Mouse (Mus musculus) embryonic fibroblast, embryonic 13.5 days (primary cell): Measurements from ENCODE around the gene Wnt10b. TPM values are rescaled to one million over a fixed set of nuclear protein-coding genes. Genes with fewer than 3 reads are reported as not detected.
A peak's percentile ranks its signal among the peaks of the same experiment; 100 is the strongest.

ENCODE experiments used
- H3K27ac ChIP-seq: 2 replicates; pipeline ENCODE4 v1.5.1; 2012; ENCODE audit warnings: low read length, control low read depth, inconsistent platforms; ENCODE audit not compliant: insufficient read depth
- H3K4me1 ChIP-seq: 2 replicates; pipeline ENCODE4 v1.6.1; 2011; ENCODE audit warnings: low read length; ENCODE audit not compliant: control insufficient read depth, insufficient read depth
- H3K4me3 ChIP-seq: 2 replicates; pipeline ENCODE4 v1.5.1; 2011; ENCODE audit warnings: mild to moderate bottlenecking, control low read depth, low read length; ENCODE audit not compliant: insufficient read depth
- CTCF ChIP-seq: IDR thresholded peaks from 2 replicates; pipeline ENCODE4 v1.5.1; 2011; ENCODE audit warnings: mild to moderate bottlenecking, control low read depth, low read length, moderate library complexity, borderline replicate concordance; ENCODE audit not compliant: insufficient read depth
- POLR2A ChIP-seq: IDR thresholded peaks from 2 replicates; pipeline ENCODE4 v1.6.1; 2011; ENCODE audit warnings: low read depth, mild to moderate bottlenecking, control low read depth, low read length, moderate library complexity
- polyA plus RNA-seq: library from polyadenylated mRNA; stranded (reverse); fragments of >200 nt; gene quantifications from 2 replicates; pipeline ENCODE4 v1.2.4, GENCODE M21; 2011; ENCODE audit warnings: low read depth; ENCODE audit not compliant: missing spikeins, insufficient read length

The Wnt10b gene
- polyA plus RNA-seq, 1 experiment = 1.9 TPM

DNA sequence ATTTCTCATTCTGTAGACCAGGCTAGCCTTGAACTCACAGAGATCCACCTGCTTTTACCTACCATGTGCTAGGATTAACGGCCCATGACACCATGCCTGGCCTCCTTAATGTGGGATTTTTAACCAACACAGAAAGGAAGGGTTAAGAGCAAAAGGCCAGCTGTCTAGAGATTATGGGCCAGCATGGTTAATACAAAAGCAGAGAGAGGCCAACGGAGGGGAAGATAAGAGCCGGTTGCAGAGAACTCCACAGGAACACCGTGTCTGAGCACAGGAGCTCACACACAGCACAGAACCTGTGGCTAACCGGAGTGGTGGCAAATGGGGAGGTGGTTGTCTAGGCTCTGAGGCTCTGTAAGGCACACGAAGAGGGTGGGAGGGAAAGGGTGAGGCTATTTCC is 44.6 kb downstream of the Wnt10b start:
- no peaks in the 10 kb centered on the region; the same call in 1 of the 2 replicates for H3K4me1 ChIP-seq
- no peak overlapping the region for H3K27ac ChIP-seq
- TF ChIP-seq CTCF (no peak), POLR2A (no peak)
- no peak overlapping the region for H3K4me3 ChIP-seq

DNA sequence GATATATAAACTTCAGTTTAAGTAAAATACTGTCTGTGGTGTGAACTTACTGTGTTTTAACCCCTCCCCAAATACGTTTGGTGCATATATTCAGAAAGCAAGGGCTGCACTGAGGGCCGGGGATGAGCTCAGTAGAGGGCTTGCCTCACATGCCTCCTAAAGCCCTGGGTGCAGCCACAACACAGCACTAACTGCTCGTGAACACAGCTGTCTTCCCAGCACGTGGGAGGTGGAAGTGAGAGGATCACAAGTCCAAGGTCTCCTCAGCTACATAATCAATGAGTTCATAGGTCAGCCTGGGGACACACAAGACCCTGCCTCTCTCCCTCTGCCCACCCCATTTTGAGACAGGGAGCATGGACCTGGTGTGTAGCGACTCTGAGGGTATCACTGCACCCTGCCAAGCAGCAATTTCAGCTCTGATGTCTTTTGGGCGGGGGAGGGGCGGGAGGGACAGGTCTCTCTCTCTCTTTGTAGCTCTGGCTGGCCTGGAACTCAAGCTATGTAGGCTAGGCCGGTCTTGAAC is 45.9 kb downstream of the Wnt10b start:
- Histone ChIP-seq H3K27ac (no peak overlapping the region), H3K4me1 (no peaks in the 10 kb centered on the region; the same call in 1 of the 2 replicates), H3K4me3 (no peak overlapping the region)
- TF ChIP-seq POLR2A = no peak
- TF ChIP-seq CTCF = no peak

DNA sequence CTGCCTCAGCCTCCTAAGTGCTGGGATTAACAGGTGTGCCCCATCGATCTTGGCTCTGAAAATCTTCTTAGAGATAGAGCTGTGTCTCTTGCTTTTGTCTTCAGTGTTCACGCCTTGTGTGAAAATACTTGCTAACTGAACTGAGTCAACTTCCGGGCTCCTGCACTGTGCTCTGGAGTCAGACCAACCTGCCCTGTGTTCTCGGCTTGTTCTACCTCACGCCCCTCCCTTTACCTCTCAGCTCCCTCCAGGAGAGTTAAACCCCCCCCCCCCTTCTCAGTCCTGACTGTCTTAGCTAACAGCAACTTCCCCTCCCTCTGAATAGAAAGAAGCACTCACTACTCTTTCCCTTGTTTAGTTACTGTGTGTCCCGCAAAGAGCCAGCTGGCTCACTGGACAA is 47.2 kb downstream of the Wnt10b start:
- H3K27ac ChIP-seq = no peak overlapping the region
- H3K4me1 ChIP-seq = no peaks in the 10 kb centered on the region; the same call in 1 of the 2 replicates
- no peak for TF ChIP-seq POLR2A
- H3K4me3 ChIP-seq = no peak overlapping the region

DNA sequence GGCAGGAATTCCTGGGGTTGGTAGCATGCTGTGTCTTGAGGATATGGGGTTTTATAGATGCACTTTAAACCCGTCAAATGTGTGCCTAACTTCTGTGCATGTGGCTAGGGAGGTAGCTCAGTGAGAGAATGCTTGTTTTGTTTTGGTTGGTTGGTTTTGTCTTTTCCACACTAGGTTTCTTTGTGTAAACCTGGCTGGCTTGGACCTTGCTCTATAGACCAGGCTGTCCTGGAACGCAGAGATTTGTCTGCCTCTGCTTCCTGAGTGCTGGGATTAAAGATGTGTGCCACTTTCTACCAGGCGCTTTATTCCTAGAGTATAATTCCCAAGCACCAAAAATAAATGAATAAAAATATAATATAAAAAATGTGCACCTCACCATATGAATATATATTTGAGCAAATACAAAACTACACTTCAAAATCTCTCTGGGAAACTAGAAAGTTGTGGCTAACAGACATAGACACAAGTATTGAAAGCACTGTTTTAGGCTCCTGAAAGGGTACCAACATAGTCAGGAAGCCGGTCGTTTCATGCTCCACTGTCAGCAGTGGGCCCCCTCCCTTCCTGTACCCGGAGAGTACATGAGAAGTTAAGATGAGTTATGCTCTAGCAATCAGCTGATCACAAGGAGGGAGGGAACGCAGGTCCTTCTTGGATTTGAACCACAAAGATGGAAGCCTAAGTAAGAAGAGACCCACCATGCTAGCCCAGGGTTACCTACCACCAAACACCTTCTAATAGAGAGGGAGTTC is 48.0 kb downstream of the Wnt10b start:
- no peak for TF ChIP-seq CTCF
- Histone ChIP-seq H3K27ac (no peak overlapping the region), H3K4me1 (no peaks in the 10 kb centered on the region; the same call in 1 of the 2 replicates), H3K4me3 (no peak overlapping the region)

DNA sequence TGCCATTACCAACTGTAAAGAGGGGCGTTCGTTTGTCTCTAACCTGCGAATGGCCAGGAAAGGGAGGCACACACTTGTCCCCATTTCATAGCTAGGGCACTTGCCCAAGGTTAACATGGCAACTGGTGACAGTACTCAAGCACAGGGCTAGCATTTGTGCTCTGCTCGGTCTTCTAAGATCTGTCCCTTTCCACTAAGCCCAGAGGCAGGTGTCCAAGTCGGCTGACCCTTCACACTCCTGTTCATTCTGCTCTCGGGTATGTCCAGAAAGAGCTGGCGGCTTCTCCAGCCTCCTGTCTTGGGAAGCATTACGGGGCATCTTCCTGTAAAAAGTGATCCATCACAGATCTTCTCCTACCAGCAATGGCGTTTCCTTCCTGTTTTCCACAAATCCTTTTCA is 49.6 kb downstream of the Wnt10b start:
- Histone ChIP-seq H3K4me3 (no peak overlapping the region), H3K4me1 (no peaks in the 10 kb centered on the region), H3K27ac (no peak overlapping the region)
- TF ChIP-seq POLR2A (no peak), CTCF (no peak)

DNA sequence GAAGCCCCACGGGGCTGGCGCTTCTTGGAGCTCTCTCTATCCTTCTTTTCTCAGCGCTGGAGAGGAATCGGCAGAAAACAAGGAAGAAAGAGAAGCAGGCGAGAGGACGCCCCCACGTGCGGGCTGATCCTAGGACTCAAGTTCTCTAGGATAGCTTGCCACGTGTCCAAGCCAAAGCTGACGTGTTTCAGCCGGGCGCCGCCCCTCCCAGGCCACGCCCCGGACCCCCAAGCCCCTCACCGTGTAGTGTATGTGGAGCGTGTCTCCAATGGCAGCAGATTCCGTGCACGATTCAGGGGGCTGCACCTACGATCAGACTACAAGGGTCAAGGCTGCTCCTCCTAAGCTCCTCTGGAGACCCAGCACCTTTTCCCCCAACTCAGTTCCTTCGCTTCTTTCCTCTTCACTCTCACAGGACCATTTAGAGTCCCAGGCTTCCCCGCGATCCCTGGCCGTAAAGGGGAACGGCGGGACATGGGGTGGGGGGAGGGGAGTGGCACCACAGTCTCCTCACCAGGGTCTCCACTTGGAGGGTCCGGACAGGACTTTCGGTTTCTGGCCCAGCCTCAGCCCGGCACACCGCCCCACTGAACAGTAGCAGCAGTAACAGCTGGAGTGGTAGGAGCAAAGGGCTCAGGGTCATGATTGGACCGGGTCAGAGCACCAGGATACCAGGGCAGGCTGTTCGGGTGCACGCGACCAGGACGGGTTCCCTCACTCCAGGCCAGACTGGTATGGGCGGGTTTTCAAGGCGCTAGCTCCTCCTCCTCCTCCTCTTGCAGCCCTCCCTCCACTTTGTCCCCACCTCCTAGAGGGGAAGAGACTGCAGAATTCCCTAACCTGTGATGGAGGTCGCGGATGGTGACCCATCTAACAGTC is 50.3 kb downstream of the Wnt10b start, which contains the start of gene Fkbp11:
Fkbp11 (minus strand) TSS at position 756 of the 879 bp plus-strand sequence.
- H3K4me1 ChIP-seq = no peaks in the 10 kb centered on the region
- H3K27ac ChIP-seq = no peak within 1 kb of the TSS
- H3K4me3 ChIP-seq = peak within 1 kb of the TSS; percentile 55
- TF ChIP-seq CTCF (no peak), POLR2A (peak; percentile 86)

DNA sequence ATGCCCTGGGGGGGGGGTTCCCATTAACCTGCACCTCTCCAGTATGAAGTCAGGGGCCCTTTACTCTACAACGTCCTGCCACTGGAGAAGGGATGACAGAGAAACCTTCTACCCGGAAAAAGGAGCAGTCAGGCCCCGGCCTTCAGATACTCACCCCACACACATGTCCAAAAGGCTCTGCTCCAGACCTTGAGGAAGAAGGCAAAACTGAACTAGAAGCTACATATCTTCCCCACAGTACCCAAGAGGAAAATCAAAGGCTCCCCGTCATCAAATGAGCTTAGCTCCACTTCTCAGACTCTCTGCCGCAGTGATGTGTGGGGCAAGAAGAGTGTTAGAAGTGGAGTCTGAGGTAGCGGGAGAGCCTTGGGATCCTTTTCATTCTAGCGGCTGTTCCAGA is 51.2 kb downstream of the Wnt10b start:
- H3K4me1 ChIP-seq = no peaks in the 10 kb centered on the region
- H3K4me3 ChIP-seq = peak overlapping the region; percentile 55
- no peak overlapping the region for H3K27ac ChIP-seq
- TF ChIP-seq POLR2A = no peak
- no peak for TF ChIP-seq CTCF

DNA sequence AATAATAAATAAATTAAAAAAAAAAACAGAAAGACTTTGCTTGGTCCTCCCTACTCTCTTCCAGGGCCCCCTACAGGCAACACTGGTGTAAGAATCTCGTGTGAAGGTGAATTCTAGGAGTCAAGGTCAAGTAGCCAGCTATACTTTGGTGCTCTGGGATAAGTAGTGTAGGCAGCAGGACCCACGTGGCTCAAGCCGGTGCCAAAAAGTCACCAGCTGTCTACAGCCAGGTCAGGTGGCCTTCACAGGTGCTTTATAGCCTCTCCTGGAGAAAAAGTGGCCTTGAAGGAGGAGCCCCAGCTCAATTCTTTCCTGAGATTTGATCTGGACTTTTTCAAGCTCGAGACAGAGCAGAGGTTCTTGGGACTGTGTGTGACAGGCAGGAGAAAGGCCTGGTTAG is 51.9 kb downstream of the Wnt10b start:
- H3K4me1 ChIP-seq = no peaks in the 10 kb centered on the region
- H3K4me3 ChIP-seq = 0 out of 2 replicates have a peak overlapping the region, but pooled peaks have one; percentile 55
- H3K27ac ChIP-seq = no peak overlapping the region
- TF ChIP-seq CTCF (no peak), POLR2A (no peak)

DNA sequence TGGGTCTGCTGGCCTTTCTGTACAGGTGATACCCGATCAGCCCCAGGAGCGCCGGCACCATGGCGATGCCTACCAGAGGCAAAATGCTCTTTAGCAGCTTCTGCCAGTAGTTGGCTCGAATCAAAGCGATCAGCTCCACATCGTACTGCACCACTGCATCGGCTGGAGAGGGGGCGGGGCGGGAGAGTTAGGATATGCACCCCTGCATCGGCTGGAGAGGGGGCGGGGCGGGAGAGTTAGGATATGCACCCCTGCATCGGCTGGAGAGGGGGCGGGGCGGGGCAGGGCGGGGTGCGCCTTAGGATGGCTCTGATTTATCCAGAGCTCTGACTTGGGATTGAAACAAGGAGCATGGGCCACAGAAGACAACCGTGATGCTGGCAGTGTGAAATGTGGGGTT is 53.5 kb downstream of the Wnt10b start:
- TF ChIP-seq CTCF (no peak), POLR2A (no peak)
- no peak overlapping the region for H3K4me3 ChIP-seq
- no peak overlapping the region for H3K27ac ChIP-seq
- no peaks in the 10 kb centered on the region for H3K4me1 ChIP-seq

DNA sequence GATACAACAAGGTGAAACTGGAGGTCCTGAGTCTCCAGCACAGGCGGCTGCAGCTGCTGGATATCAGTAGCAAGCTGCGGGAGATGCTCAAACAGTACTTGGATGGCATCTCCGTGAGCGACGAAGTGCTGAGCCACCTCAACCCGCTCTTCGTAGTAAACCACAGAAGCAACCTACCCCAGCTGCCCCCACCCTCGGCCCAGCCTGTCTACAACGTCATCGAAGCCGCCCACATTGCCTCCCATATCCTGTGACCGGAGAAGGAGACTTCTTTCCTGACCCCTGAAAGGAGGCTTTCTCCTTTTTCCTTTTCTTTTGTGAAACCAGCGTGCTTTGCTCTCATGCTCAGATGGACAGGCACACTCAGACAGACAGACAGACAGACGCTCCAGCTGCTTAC is 55.1 kb downstream of the Wnt10b start:
- Histone ChIP-seq H3K4me3 (no peak overlapping the region), H3K4me1 (no peaks in the 10 kb centered on the region), H3K27ac (no peak overlapping the region)
- TF ChIP-seq POLR2A = no peak
- TF ChIP-seq CTCF = no peak
